Mouse (Mus musculus): ENCODE results near the gene Tmod1. TPM values are rescaled to one million over a fixed set of nuclear protein-coding genes. Genes with fewer than 3 reads are reported as not detected.

Gene Tmod1
- polyA plus RNA-seq, 2 experiments, result 32.2 to 41.7 TPM

GRCm38 (mm10) chr4:46063841-46064240 lies 25.1 kb downstream of the Tmod1 start:
- Histone ChIP-seq H3K27ac (no peak overlapping the region), H3K4me3 (ENCODE audit: insufficient read depth in 1 of 2, low read depth in 2 of 2, low read length in 2 of 2) (no peak overlapping the region), H3K36me3 (replicated peaks; ENCODE audit: control insufficient read depth, insufficient read depth, low read depth) (peaks cover 84% of the 10 kb centered on the region), H3K4me2 (ENCODE audit: low read depth) (no peak overlapping the region), H3K9ac (replicated peaks) (no peak overlapping the region), H3K27me3 (ENCODE audit: control insufficient read depth, insufficient read depth, low read length) (no peaks in the 10 kb centered on the region), H3K9me3 (ENCODE audit: control insufficient read depth, low read length) (no peaks in the 10 kb centered on the region), H3K4me1 (replicated peaks; ENCODE audit: control insufficient read depth in 2 of 2, insufficient read depth in 2 of 2, low read length in 1 of 2) (peaks cover 0 to 4% of the 10 kb centered on the region in 2 experiments; a peak in 1 of 4 replicates)
- no peak for TF ChIP-seq CTCF (IDR thresholded peaks at IDR 0.05; ENCODE audit: low read depth)
- no peak for TF ChIP-seq EP300 (IDR thresholded peaks at IDR 0.05; ENCODE audit: low read depth)
- WGBS (ENCODE audit: insufficient replicate concordance), result 75% methylated on average over 4 of the region's 4 CpGs
- ATAC-seq (ENCODE audit: insufficient read depth), result no peak
- DNase-seq (ENCODE audit: low read depth in 3 of 3, low spot score in 3 of 3), result no peak

DNA sequence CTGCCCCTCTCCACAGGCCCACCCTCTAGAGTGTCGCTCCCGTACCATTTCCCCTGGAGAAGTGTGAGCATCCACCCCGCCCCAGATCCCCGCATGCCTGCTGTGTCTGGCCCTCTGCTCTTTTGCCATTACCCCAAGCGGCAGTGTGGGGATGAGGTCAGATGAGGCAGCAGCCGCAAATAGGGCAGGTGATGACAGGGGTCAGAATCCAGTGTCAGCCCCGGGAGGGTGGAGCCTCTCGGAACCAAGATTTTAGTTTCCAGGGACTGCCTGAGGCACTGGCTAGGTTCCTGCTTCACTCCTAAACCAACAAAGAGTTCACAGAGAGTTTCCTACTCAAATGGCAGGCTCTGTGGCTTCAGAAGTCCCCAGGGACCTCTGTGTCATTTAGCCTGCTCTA lies 25.5 kb downstream of the Tmod1 start:
- peaks cover 86% of the 10 kb centered on the region for H3K36me3 ChIP-seq (replicated peaks; ENCODE audit: control insufficient read depth, insufficient read depth, low read depth)
- peaks cover 0 to 4% of the 10 kb centered on the region in 2 experiments; a peak in 1 of 4 replicates for H3K4me1 ChIP-seq (replicated peaks; ENCODE audit: control insufficient read depth in 2 of 2, insufficient read depth in 2 of 2, low read length in 1 of 2)
- no peak overlapping the region for H3K27ac ChIP-seq
- H3K9ac ChIP-seq (replicated peaks), result no peak overlapping the region
- ATAC-seq (ENCODE audit: insufficient read depth) (no peak), DNase-seq (ENCODE audit: low read depth in 3 of 3, low spot score in 3 of 3) (no peak)
- no peaks in the 10 kb centered on the region for H3K9me3 ChIP-seq (ENCODE audit: control insufficient read depth, low read length)
- TF ChIP-seq CTCF (IDR thresholded peaks at IDR 0.05; ENCODE audit: low read depth), result no peak
- no peak for TF ChIP-seq EP300 (IDR thresholded peaks at IDR 0.05; ENCODE audit: low read depth)
- H3K4me2 ChIP-seq (ENCODE audit: low read depth), result no peak overlapping the region
- 72% methylated on average over 8 of the region's 8 CpGs for WGBS (ENCODE audit: insufficient replicate concordance)
- no peaks in the 10 kb centered on the region for H3K27me3 ChIP-seq (ENCODE audit: control insufficient read depth, insufficient read depth, low read length)
- no peak overlapping the region for H3K4me3 ChIP-seq (ENCODE audit: insufficient read depth in 1 of 2, low read depth in 2 of 2, low read length in 2 of 2)

DNA sequence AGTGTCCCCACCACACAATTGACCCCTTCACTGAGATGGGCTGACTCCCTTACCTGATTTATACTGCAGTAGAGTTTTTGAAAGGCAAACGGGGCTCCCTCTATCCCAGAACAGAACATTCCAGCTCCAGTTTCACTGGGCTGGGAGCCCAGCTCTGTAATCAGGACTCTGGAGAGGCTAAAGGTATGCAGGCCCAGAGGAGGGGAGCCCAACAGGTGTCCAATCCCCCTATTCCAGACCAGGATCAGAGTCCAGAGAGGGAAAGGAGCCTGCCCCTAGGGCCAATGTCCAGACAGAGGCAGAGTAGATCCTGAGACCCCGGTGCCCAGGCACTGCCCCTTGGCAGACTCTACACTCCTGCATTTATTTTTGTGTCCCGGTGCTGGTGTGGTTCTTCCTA lies 26.2 kb downstream of the Tmod1 start:
- DNase-seq (ENCODE audit: low read depth in 3 of 3, low spot score in 3 of 3) (no peak), ATAC-seq (ENCODE audit: insufficient read depth) (no peak)
- H3K27me3 ChIP-seq (ENCODE audit: control insufficient read depth, insufficient read depth, low read length), result no peaks in the 10 kb centered on the region
- no peaks in the 10 kb centered on the region for H3K9me3 ChIP-seq (ENCODE audit: control insufficient read depth, low read length)
- H3K4me1 ChIP-seq (replicated peaks; ENCODE audit: control insufficient read depth in 2 of 2, insufficient read depth in 2 of 2, low read length in 1 of 2), result peaks cover 0 to 4% of the 10 kb centered on the region in 2 experiments; a peak in 1 of 4 replicates
- H3K4me2 ChIP-seq (ENCODE audit: low read depth), result no peak overlapping the region
- TF ChIP-seq CTCF (IDR thresholded peaks at IDR 0.05; ENCODE audit: low read depth), result no peak
- no peak for TF ChIP-seq EP300 (IDR thresholded peaks at IDR 0.05; ENCODE audit: low read depth)
- no peak overlapping the region for H3K4me3 ChIP-seq (ENCODE audit: insufficient read depth in 1 of 2, low read depth in 2 of 2, low read length in 2 of 2)
- peaks cover 91% of the 10 kb centered on the region for H3K36me3 ChIP-seq (replicated peaks; ENCODE audit: control insufficient read depth, insufficient read depth, low read depth)
- 84% methylated on average over 3 of the region's 3 CpGs for WGBS (ENCODE audit: insufficient replicate concordance)
- no peak overlapping the region for H3K9ac ChIP-seq (replicated peaks)
- no peak overlapping the region for H3K27ac ChIP-seq

DNA sequence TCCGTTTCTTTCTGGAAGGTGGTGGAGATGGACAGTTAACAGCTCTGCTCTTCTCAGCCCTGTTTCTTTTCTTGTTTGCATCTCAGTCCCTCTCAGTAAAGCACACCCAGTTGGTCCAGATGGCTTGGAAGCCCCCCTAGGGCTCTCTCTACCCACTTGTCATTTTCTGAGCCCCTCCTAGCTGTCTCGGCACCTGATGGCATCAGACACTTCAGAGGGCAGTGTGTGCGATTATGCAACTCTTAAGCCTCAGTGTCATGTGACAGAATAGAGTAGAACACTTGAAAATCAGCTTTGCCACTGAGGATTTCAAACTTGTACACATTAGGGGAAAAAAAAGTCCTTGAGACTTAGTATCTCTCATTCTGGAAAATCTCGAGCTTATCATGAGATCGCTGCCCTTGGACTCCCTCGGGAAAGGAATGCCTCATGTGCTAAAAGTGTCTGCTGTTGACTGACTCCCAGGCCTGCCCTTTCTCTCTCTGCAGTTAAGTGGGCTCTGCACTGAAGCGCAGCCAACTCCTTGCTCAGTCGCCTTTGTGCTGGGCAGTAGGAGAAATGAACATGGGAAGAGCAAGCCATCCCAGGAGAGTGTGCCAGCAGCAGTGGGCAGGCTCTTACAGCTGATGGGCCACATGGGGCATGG lies 27.1 kb downstream of the Tmod1 start:
- no peak overlapping the region for H3K27ac ChIP-seq
- no peak overlapping the region for H3K4me3 ChIP-seq (ENCODE audit: insufficient read depth in 1 of 2, low read depth in 2 of 2, low read length in 2 of 2)
- TF ChIP-seq EP300 (IDR thresholded peaks at IDR 0.05; ENCODE audit: low read depth) (no peak), CTCF (IDR thresholded peaks at IDR 0.05; ENCODE audit: low read depth) (no peak)
- no peak overlapping the region for H3K4me2 ChIP-seq (ENCODE audit: low read depth)
- no peak for ATAC-seq (ENCODE audit: insufficient read depth)
- WGBS (ENCODE audit: insufficient replicate concordance), result 77% methylated on average over 8 of the region's 8 CpGs
- no peaks in the 10 kb centered on the region for H3K27me3 ChIP-seq (ENCODE audit: control insufficient read depth, insufficient read depth, low read length)
- H3K4me1 ChIP-seq (replicated peaks; ENCODE audit: control insufficient read depth in 2 of 2, insufficient read depth in 2 of 2, low read length in 1 of 2), result peaks cover 0 to 4% of the 10 kb centered on the region in 2 experiments; a peak in 1 of 4 replicates
- no peak overlapping the region for H3K9ac ChIP-seq (replicated peaks)
- no peaks in the 10 kb centered on the region for H3K9me3 ChIP-seq (ENCODE audit: control insufficient read depth, low read length)
- peaks cover 85% of the 10 kb centered on the region for H3K36me3 ChIP-seq (replicated peaks; ENCODE audit: control insufficient read depth, insufficient read depth, low read depth)
- no peak for DNase-seq (ENCODE audit: low read depth in 3 of 3, low spot score in 3 of 3)

GRCm38 (mm10) chr4:46068060-46068459 lies 29.3 kb downstream of the Tmod1 start:
- Histone ChIP-seq H3K36me3 (replicated peaks; ENCODE audit: control insufficient read depth, insufficient read depth, low read depth) (peaks cover 76% of the 10 kb centered on the region), H3K27me3 (ENCODE audit: control insufficient read depth, insufficient read depth, low read length) (no peaks in the 10 kb centered on the region), H3K4me2 (ENCODE audit: low read depth) (no peak overlapping the region), H3K9ac (replicated peaks) (no peak overlapping the region), H3K9me3 (ENCODE audit: control insufficient read depth, low read length) (no peaks in the 10 kb centered on the region), H3K4me3 (ENCODE audit: insufficient read depth in 1 of 2, low read depth in 2 of 2, low read length in 2 of 2) (no peak overlapping the region), H3K27ac (no peak overlapping the region), H3K4me1 (replicated peaks; ENCODE audit: control insufficient read depth in 2 of 2, insufficient read depth in 2 of 2, low read length in 1 of 2) (no peaks in the 10 kb centered on the region)
- DNase-seq (ENCODE audit: low read depth in 3 of 3, low spot score in 3 of 3) (no peak), ATAC-seq (ENCODE audit: insufficient read depth) (no peak)
- no peak for TF ChIP-seq CTCF (IDR thresholded peaks at IDR 0.05; ENCODE audit: low read depth)
- TF ChIP-seq EP300 (IDR thresholded peaks at IDR 0.05; ENCODE audit: low read depth), result no peak
- WGBS (ENCODE audit: insufficient replicate concordance), result 73% methylated on average over 3 of the region's 3 CpGs
